Mouse (Mus musculus) limb, embryonic 12.5 days (tissue): Measurements from ENCODE around the gene Bsg. TPM values are rescaled to one million over a fixed set of nuclear protein-coding genes. Genes with fewer than 3 reads are reported as not detected.

ENCODE experiments used
- ATAC-seq: fragments of 200-750 bp; cut with Nextera tagmentation; 2 replicates; pipeline ENCODE4 v1.8.0; 2017; ENCODE audit warnings: low read depth, moderate TSS enrichment; ENCODE audit not compliant: insufficient number of reproducible peaks, insufficient read depth, low FRiP score, low TSS enrichment
- H3K27ac ChIP-seq: fragments of 300-500 bp; sonication (generic); 2 replicates; pipeline ENCODE4 v1.5.1; 2016; ENCODE audit warnings: mild to moderate bottlenecking, moderate library complexity
- H3K27me3 ChIP-seq: fragments of 300-500 bp; sonication (generic); 2 replicates; pipeline ENCODE4 v1.6.1; 2016; ENCODE audit warnings: mild to moderate bottlenecking, moderate library complexity
- H3K36me3 ChIP-seq: fragments of 300-500 bp; sonication (generic); 2 replicates; pipeline ENCODE4 v1.6.1; 2016; ENCODE audit warnings: mild to moderate bottlenecking, moderate library complexity
- H3K4me1 ChIP-seq: fragments of 300-500 bp; sonication (generic); replicated peaks from 2 replicates; pipeline ENCODE4 v1.6.1; 2016
- H3K4me2 ChIP-seq: fragments of 300-500 bp; sonication (generic); 2 replicates; pipeline ENCODE4 v1.6.1; 2016; ENCODE audit warnings: mild to moderate bottlenecking, moderate library complexity
- H3K4me3 ChIP-seq: fragments of 300-500 bp; sonication (generic); replicated peaks from 2 replicates; pipeline ENCODE4 v1.5.1; 2016; ENCODE audit warnings: mild to moderate bottlenecking
- H3K9ac ChIP-seq: fragments of 300-500 bp; sonication (generic); replicated peaks from 2 replicates; pipeline ENCODE4 v1.6.1; 2016; ENCODE audit warnings: mild to moderate bottlenecking, moderate library complexity
- H3K9me3 ChIP-seq: fragments of 300-500 bp; sonication (generic); 2 replicates; pipeline ENCODE4 v1.6.1; 2016; ENCODE audit warnings: mild to moderate bottlenecking, moderate library complexity
- WGBS: fragments of 180-500 bp; shearing (Covaris S2); methylation state at CpG from one replicate; pipeline ENCODE4 v1.1.7; 2016; 5-methylcytosine and 5-hydroxymethylcytosine counted together
- polyA plus RNA-seq: library from polyadenylated mRNA; unstranded; fragments of >200 nt; fragmentation: Nextera tagmentation; extraction: Ambion mirVana; gene quantifications from 2 replicates; pipeline ENCODE4 v1.2.1, GENCODE M21; 2016

Gene Bsg
- polyA plus RNA-seq, 1 experiment from 2014 or later, result 680 TPM

DNA sequence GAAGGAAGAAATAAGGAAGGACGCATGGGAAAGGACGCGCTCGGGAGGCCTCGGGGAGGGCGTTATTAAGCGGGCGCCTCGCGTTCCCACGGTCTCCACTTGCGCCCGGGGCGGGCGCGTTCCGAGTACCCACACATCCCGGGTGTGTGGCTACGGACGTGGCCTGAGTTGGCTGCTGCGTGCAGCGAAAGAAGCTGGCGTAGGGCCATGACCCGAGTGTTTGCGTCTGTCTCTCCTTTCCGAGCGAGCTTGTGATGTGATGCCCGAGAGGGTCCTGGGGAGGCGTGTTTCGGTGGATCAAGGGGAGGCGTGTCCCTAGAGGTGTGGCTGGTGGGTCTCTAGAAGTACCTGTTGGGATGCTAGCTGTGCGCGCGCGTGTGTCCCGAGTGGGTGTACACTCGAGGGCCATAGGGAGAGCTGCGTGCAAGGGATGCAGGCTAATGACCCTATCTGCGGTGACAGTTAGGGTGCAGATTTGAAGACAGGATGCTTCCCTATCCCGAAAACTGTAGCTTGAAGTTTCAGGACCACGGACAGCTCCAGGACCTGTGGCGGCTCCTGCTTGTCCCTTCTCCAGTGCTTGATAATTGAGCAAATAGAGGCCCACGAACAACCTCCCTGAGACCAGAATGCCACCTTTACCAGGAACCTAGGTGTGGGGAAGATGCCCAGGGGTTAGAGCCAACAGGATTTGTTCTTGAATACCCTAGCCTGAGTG is 13.5 kb downstream of the Bsg start:
- ATAC-seq, result no peak
- peak overlapping the region; percentile 60 for H3K4me3 ChIP-seq
- no peaks in the 10 kb centered on the region for H3K36me3 ChIP-seq
- no peak overlapping the region for H3K9ac ChIP-seq
- peak overlapping the region; percentile 96 for H3K4me2 ChIP-seq
- 4% methylated on average over 43 of the region's 43 CpGs for WGBS
- peaks cover 88% of the 10 kb centered on the region for H3K27me3 ChIP-seq
- H3K9me3 ChIP-seq, result no peaks in the 10 kb centered on the region
- no peak overlapping the region for H3K27ac ChIP-seq
- peaks cover 18% of the 10 kb centered on the region for H3K4me1 ChIP-seq

GRCm38 (mm10) chr10:79721089-79721488 is 16.8 kb downstream of the Bsg start:
- no peaks in the 10 kb centered on the region for H3K36me3 ChIP-seq
- no peak for ATAC-seq
- WGBS, result 69% methylated on average over 5 of the region's 5 CpGs
- H3K4me2 ChIP-seq, result no peak overlapping the region
- peaks cover 57% of the 10 kb centered on the region for H3K27me3 ChIP-seq
- H3K4me1 ChIP-seq, result peaks cover 17% of the 10 kb centered on the region
- no peak overlapping the region for H3K27ac ChIP-seq
- H3K9me3 ChIP-seq, result no peaks in the 10 kb centered on the region
- no peak overlapping the region for H3K9ac ChIP-seq
- H3K4me3 ChIP-seq, result no peak overlapping the region

- ATAC-seq, result no peak
- H3K4me3 ChIP-seq, result no peak overlapping the region
- WGBS, result 69% methylated on average over 6 of the region's 6 CpGs
Observed at GRCm38 (mm10) chr10:79723047-79723446, 18.8 kb downstream of the Bsg start.

DNA sequence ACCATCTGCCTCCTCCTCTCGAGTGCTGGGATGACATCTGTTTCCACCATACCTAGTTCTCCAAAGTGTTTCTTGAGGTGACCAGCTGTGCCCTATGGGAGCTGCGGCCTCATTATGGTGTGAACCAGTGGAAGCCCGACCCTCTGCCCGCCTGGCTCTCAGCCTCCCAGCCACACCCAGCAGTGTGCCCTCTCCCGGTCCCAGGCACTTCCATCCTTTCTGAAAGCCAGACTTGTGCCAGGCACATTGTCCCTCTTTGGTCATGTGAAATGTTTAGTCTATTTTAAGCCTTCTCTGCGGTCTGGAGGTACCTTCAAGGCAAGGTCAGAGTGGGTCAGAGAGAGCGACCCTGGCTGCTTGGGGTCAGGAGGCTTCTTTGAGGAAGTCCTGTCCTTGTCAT is 19.4 kb downstream of the Bsg start:
- H3K4me2 ChIP-seq, result no peak overlapping the region
- H3K27ac ChIP-seq, result no peak overlapping the region
- WGBS, result 84% methylated on average over 7 of the region's 7 CpGs
- no peak overlapping the region for H3K9ac ChIP-seq
- H3K4me3 ChIP-seq, result no peak overlapping the region
- H3K36me3 ChIP-seq, result no peaks in the 10 kb centered on the region
- peaks cover 33% of the 10 kb centered on the region for H3K27me3 ChIP-seq
- ATAC-seq, result no peak
- 0 out of 2 replicates have a peak, but pooled peaks cover 5% of the 10 kb centered on the region for H3K9me3 ChIP-seq
- no peaks in the 10 kb centered on the region for H3K4me1 ChIP-seq

More at GRCm38 (mm10) chr10:79723047-79723446, 18.8 kb downstream of the Bsg start:
- no peak overlapping the region for H3K27ac ChIP-seq
- no peaks in the 10 kb centered on the region for H3K36me3 ChIP-seq
- 0 out of 2 replicates have a peak, but pooled peaks cover 5% of the 10 kb centered on the region for H3K9me3 ChIP-seq
- no peaks in the 10 kb centered on the region for H3K4me1 ChIP-seq
- H3K27me3 ChIP-seq, result peaks cover 38% of the 10 kb centered on the region
- no peak overlapping the region for H3K9ac ChIP-seq
- no peak overlapping the region for H3K4me2 ChIP-seq

- H3K27me3 ChIP-seq, result peaks cover 18% of the 10 kb centered on the region
- no peaks in the 10 kb centered on the region for H3K4me1 ChIP-seq
- H3K36me3 ChIP-seq, result no peaks in the 10 kb centered on the region
- no peak overlapping the region for H3K4me2 ChIP-seq
- ATAC-seq, result no peak
- H3K4me3 ChIP-seq, result no peak overlapping the region
- no peak overlapping the region for H3K27ac ChIP-seq
- H3K9me3 ChIP-seq, result 0 out of 2 replicates have a peak, but pooled peaks cover 5% of the 10 kb centered on the region
- no peak overlapping the region for H3K9ac ChIP-seq
- WGBS, result 33% methylated on average over 11 of the region's 11 CpGs
Observed at GRCm38 (mm10) chr10:79726090-79726489, 21.8 kb downstream of the Bsg start.

GRCm38 (mm10) chr10:79728323-79729249 is 24.3 kb downstream of the Bsg start:
- ATAC-seq, result no peak
- H3K9ac ChIP-seq, result no peak overlapping the region
- WGBS, result 76% methylated on average over 28 of the region's 28 CpGs
- H3K4me3 ChIP-seq, result no peak overlapping the region
- H3K27me3 ChIP-seq, result peaks cover 10% of the 10 kb centered on the region; the same call in 1 of the 2 replicates
- no peak overlapping the region for H3K27ac ChIP-seq
- peaks cover 12% of the 10 kb centered on the region; the same call in 1 of the 2 replicates for H3K9me3 ChIP-seq
- H3K4me1 ChIP-seq, result no peaks in the 10 kb centered on the region
- H3K4me2 ChIP-seq, result no peak overlapping the region
- peaks cover 10% of the 10 kb centered on the region for H3K36me3 ChIP-seq

DNA sequence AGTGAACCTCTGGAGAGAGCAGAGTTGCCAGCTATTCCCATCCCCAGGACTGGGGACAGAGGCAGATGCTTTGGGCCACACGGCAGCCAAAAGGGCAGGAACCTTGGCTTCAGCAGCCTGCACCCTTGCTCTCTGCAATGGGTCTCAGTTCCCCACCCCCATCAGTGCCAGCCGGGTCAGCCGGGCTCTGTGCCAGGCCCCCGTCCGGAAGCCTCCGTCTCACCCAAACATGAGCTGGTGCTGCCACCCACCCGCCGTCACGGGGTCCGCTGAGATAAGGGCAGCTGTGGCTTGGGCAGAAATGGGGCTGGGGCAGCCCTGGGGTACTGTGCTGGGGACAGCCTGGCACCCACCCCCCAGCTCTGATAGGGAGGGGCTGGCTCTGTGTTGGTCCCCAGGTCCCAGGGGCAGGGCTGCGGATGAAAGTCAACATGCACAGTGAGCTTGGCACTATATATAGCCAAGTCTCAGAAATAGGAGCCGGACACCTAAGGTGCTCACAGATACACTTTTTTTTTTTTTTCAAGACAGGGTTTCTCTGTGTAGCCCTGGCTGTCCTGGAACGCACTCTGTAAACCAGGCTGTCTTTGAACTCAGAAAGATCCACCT is 25.2 kb downstream of the Bsg start:
- WGBS, result 89% methylated on average over 13 of the region's 13 CpGs
- ATAC-seq, result no peak
- Histone ChIP-seq H3K4me3 (no peak overlapping the region), H3K4me1 (no peaks in the 10 kb centered on the region), H3K27me3 (peaks cover 13% of the 10 kb centered on the region; the same call in 1 of the 2 replicates), H3K9ac (no peak overlapping the region), H3K9me3 (peaks cover 17% of the 10 kb centered on the region; the same call in 1 of the 2 replicates), H3K27ac (no peak overlapping the region), H3K36me3 (peaks cover 18% of the 10 kb centered on the region), H3K4me2 (no peak overlapping the region)

GRCm38 (mm10) chr10:79732500-79732899 is 28.2 kb downstream of the Bsg start:
- Histone ChIP-seq H3K27ac (no peak overlapping the region), H3K4me2 (no peak overlapping the region), H3K9ac (no peak overlapping the region), H3K4me3 (no peak overlapping the region), H3K36me3 (peaks cover 49% of the 10 kb centered on the region), H3K27me3 (peaks cover 43% of the 10 kb centered on the region), H3K4me1 (peaks cover 5% of the 10 kb centered on the region; the same call in 1 of the 2 replicates), H3K9me3 (peaks cover 40% of the 10 kb centered on the region)
- 93% methylated on average over 1 of the region's 1 CpGs for WGBS
- no peak for ATAC-seq

GRCm38 (mm10) chr10:79733847-79734246 is 29.6 kb downstream of the Bsg start:
- no peak overlapping the region for H3K9ac ChIP-seq
- H3K4me3 ChIP-seq, result no peak overlapping the region
- peaks cover 62% of the 10 kb centered on the region for H3K36me3 ChIP-seq
- no peak overlapping the region for H3K4me2 ChIP-seq
- no peak overlapping the region for H3K27ac ChIP-seq
- no peak for ATAC-seq
- peaks cover 52% of the 10 kb centered on the region for H3K9me3 ChIP-seq
- peaks cover 41% of the 10 kb centered on the region for H3K27me3 ChIP-seq
- peaks cover 5% of the 10 kb centered on the region; the same call in 1 of the 2 replicates for H3K4me1 ChIP-seq
- 95% methylated on average over 15 of the region's 15 CpGs for WGBS

- Histone ChIP-seq H3K27ac (no peak overlapping the region), H3K4me1 (peaks cover 5% of the 10 kb centered on the region; the same call in 1 of the 2 replicates), H3K4me2 (peak overlapping the region; percentile 30; the same call in 1 of the 2 replicates), H3K4me3 (0 out of 2 replicates have a peak overlapping the region, but pooled peaks have one; percentile 15), H3K9me3 (peaks cover 67% of the 10 kb centered on the region), H3K36me3 (peaks cover 77% of the 10 kb centered on the region), H3K27me3 (peaks cover 34% of the 10 kb centered on the region), H3K9ac (no peak overlapping the region; the same call in 1 of the 2 replicates)
- WGBS, result 28% methylated on average over 51 of the region's 52 CpGs
- no peak for ATAC-seq
Observed at GRCm38 (mm10) chr10:79735361-79735760, 31.1 kb downstream of the Bsg start.
